Mouse (Mus musculus) kidney, adult 8-10 months (tissue): ENCODE data around the gene Olfr522.

ENCODE experiments used
- DNase-seq, 2 experiments: peaks; one replicate each; pipeline ENCODE4 v3.0.0; 2022

The Olfr522 gene

DNA sequence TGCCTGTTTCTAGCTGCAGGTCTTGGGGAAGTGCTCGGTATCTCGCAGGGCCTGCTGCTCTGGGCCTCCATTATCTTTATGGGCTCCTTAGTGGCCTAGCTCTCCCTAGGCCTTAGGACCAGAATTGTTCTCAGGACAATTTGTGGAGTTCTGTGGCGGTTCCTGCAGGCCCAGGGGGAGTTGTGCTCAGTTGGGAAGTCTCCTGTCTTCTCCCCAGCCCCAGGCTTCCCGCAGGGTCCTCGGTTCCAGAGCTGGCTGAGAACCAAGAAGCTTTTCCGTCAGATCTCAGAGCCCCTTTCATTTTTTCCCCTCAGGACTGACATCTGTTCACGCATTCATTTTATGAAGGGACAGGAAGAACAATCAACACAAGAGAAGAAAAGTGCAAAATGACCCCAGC, at the start of gene Olfr522:
Gene Olfr522, minus strand, starts transcription at position 101 of the 400 bp plus-strand sequence.
- no peak for DNase-seq

DNA sequence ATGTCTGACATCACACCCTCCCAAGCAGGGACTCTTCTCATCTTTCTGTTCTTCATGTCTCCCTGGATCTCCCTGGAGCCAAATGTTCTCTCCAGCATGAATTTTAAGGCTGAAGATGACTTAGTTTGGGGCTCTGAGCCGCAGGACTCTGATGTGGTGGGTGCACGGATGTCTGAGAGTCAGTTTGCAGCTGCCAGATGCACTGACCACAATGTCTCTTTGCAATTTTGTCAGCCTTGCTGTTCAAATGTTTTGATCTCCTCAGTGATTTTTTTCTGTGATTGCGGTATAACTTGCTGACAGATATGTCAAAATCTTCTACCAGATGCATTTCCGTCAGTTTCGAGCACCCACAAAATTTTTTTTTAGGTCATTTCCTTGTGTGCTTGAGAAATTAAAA, 49.3 kb upstream of the Olfr522 start:
- DNase-seq = no peak

DNA sequence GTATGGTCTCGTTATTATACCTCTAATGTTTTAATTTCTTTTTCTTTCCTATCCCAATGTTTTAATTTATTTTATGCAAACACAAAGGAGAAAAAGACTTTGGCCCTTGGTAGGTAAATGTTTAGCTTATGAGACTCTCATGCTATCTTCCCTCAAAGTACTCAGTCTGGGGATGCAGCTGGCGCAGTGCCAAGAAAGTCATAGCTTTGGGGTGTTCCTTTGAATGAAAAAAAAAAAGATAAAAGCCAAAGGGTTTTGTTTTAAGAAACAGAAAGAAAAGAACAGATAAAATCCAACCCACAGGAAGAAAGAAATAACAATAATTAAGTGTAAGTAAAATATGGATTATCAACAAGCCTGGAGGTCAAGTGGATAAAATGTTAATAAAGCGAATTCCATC, 44.1 kb upstream of the Olfr522 start:
- DNase-seq = peak in 1 of 2 experiments; percentile 25

DNA sequence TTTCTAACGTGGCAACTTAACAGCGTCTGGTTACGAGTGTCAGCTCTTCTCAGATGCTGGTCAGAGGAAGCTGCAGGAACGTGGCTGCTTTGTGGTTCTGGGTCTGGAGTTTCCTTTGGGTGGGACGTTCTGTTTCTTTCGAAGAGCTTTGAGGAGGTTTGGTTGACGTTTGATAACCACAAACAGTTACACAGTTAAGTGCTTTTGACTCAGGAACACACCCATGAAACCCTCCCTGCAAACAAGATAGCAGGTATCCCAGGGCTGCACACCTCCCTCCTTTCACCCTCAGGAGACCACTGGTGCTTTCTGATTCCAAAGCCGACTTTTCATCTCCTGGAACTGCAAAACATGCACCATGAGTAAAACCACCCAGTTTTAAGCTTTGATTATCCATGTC, 43.6 kb upstream of the Olfr522 start:
- no peak for DNase-seq

DNA sequence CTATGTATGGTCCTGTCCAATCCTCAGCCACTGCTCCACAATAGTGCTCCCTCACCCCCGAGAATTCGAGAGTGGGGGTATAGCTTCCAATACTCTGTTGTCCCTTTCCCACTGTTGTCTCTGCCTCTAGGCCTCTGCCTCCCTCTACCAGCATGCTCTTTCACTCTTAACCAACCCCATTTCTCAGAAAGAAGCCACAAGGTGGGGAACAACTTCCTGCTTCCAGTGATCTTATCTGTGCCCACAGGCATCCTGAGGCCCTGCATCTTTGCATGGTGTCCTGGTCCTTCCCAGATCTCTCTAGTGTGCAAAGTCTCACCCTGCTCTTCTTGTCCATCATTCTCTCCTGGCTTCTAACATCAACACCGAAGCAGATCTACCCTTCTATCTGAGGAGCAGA, 42.3 kb upstream of the Olfr522 start:
- DNase-seq = no peak

DNA sequence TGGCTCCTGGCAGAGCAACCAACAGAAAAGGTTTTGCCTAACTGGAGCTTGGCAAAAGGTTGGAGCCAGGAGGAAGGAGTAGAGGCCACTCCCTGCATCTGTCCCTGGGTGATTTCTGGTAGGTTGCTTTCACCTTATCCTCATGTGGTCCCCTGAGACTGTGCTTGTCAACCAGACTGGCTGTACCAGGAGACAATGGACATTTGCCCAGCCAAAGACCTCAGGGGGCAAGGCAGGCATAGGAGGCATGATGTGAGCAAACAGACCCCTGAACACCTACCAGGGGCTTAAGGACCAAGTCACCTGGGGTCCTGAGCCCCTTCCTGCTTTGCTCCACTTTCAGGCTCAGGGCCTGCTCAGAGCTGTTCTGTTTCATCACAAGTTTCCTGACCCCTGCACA, 41.3 kb upstream of the Olfr522 start, which contains the start of gene Olfr524:
Gene Olfr524, minus strand, starts transcription at position 101 of the 400 bp plus-strand sequence.
- no peak for DNase-seq

DNA sequence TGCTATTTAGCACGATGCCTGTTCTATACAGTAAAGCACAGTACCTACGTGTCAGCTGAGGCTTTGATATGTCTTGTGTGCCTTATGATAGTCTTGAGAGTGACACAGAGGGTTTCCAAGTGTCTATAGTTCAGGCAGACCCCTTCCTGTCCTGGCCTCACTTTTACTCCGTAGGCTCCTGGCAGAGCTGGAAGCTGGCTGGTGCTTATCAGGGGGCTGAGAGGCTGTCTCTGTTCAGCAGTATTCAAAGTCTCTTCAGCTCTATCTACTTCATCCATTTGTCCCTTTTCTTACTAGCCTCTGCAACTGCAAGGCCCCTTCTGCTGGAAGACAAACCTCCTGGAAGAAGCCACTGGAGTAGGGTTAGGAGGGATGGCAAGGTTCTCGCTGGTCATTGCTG, 36.5 kb upstream of the Olfr522 start:
- DNase-seq = no peak

DNA sequence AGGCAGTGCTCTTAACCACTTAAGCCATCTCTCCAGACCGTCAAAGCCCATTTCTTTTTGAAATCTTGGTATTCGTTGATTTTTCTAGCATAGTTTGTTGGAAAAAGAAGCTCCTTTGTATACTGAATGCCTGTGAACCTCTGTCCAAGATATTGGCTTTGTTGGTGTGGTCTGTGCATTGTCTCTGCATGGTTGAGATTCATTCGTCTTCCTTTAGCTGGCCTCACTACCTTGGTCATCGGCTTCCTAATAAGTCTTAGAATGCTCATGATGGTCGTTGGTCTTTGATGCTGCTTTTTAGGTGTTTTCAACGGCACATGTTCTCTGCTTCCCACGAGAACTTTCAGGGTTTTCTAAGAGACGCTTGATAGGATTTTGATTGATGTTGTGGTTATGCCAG, 31.4 kb upstream of the Olfr522 start:
- no peak for DNase-seq

DNA sequence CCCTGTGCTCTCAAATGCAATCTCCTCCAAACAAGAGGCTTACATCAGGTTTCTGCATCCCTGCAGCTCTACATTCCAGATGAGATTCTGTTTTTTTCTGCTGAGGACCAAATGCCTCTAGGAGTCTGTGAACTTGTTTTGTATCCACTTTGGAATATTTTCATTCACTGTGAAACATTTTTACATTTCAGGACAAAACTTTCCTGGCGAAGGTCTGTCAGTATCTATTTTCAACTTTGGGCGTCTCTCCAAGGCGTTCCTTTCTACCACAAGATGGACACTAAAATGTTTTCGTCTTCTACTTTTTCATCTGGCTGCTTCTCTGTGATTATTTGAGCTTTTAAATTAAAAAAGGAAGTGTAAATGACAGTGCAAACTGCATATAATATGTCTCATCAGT, 29.5 kb upstream of the Olfr522 start:
- no peak for DNase-seq

DNA sequence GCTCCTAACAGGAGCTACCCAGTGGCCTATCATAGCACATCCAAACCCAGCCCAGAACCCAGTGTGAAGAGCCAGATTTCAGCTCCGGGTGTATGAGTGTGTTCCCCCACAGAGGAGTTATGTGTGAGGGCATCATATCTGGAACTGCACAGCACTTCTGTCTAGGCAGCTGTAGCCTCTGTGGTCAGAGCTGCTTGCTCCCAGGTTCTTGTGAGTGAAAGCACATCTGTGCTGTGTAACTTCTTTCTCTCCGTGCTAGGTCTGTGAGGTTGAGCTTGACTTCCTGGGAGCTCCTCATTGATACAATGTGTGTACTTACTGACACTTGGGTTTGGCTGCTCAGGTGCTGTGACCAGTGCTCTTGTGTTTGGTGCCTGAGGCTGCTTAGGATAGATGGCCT, 28.3 kb upstream of the Olfr522 start:
- no peak for DNase-seq

DNA sequence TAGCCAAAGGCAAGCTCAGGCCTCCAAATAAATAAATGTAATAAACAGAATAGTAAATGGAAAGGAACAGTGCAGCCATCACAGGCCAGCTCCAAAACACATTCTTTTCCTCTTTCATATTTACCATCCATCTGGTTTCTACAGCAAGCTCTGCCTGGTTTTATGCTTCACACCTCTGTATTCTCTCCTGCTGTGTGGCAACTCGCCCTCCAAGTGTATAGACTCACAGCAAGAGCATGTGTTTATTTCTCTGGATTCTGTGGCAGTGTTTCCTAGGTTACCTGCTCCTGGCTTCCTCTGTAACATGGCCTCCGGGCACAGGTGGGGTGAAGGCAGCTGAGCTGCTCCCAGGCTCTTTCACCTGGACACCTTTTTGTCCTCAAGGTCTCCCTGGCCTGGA, 27.9 kb upstream of the Olfr522 start:
- no peak for DNase-seq

DNA sequence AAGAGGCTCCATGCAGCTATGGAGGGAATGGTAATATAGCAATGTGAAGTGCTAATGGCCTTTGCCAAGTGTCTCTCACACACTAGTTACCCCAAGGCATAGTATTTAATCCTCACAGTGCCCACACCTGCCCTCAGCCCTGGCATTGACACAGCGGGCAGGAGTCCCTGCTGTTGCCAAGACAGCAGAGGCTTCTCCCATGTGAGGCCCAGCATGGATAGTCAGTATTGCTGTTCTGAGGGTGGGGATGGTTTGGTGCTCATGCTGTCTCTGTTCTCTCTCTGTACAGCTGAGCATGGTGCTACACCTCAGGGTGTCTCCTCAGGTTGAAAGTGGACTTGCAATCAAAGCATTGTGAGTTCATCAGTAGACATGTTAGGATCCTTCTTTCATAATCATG, 25.9 kb upstream of the Olfr522 start:
- no peak for DNase-seq

DNA sequence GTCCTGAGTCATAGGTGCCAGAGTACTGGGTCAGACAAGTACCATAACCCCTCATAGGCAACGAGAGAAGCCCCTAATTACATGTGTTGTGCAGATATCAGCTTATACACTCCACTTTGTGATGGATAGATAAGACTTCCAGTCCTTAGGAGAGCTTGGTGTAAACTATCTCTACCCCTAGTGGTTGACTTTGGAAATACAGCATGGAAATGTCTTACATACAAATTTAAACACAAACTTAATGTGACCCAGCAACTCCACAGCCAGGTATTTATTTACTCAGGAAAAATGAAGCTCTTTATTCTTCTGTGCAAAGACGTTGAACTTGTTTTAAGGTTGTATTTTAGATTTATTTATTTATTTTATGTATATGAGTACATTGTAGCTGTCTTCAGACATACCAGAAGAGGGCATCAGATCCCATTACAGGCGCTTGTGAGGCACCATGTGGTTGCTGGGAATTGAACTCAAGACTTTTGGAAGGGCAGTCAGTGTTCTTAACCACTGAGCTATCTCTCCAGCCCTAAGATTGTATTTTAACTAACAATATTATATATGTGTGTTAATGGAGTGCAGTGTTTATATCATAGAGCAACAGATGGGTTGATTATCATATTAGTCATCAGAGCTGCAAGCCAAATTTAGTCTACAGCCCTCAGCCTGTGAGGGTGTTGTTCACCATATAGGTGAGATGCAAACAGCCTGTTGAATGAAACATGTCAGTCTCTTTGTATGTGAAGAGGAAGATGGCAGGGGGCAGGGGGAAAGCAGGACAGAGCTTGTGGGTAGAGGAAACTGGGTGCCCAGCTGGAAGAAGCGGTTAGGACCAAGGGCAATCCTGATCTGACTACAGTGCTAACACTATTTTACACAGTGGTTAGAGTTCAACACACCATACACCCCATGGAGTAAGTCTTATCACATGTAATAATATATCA, 24.1 kb upstream of the Olfr522 start:
- no peak for DNase-seq

DNA sequence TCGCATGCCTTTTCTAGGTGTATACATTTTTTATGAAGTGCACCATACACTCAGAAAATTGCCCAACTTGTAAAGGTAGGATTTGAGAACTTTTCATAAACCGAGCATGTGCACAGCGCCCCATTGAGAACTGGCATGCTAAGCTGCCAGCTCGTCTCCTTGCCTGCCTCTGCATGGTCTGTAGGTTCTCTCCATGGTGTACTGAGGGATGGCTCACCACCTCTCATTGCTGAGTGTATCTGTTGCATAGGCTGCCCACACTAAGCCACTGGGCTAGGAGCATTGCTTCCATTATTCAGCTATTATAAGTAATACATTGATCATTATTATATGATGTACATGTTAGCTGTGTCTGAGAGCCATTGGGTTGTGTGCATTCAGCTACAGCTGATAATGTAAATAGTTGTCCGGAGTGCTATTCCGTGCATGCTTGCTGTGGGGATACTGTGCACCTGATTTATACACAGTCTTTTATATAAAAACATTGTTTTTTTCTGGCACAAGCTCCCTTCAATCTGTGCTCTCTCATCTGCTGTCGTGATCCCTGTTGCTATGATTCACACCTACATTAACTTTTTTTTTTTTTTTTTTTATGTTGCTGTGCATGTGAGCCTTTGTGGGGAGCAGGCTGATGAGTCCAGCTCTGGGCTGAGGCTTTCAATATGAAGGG, 23.3 kb upstream of the Olfr522 start:
- no peak for DNase-seq

DNA sequence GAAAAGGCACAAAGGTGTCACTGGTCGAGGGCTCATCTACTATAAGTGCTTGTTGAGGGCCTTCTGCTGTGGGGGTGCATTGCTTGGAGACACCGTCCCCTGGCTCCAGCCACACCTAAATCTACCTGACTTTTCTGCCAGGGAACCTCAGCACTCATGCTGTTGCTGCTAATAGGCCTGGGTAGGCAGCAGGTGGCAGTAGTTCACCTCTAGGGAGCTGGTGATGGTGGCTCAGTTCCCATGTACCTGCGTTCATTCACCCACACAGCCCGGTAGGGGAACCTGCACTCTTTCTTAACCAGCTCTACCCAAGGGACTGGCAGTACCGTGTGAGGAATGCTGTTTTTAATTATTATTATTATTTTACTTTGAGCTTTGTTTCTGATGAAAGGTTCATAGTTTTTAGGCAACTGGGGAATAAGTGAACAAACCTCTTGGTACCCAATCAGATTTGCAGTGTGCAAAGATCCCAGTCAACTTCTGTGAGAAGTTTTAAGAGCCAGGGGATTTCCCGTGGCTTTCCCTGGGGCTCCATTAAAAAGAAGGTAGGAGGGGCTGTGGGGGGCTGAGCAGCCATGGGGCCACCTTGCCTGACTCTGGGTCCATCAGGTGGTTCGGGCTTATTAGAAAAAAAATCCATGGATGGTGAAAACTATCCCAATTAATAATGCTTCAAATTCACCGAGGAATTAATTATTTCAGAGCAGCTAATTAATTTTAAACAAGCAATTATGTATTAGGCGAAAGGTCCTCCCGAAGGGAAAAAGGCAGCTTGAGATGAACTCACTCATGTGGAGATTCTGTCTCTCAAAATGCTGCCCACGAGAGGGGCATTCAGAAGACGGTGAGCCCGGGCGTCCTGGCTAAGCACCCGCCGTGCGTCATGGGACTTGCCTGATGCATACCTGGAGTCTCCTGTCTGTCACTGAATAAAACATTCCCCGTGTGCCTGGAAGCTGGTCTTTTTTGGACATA, 22.4 kb upstream of the Olfr522 start:
- peak; percentile 68 to 82 for DNase-seq

DNA sequence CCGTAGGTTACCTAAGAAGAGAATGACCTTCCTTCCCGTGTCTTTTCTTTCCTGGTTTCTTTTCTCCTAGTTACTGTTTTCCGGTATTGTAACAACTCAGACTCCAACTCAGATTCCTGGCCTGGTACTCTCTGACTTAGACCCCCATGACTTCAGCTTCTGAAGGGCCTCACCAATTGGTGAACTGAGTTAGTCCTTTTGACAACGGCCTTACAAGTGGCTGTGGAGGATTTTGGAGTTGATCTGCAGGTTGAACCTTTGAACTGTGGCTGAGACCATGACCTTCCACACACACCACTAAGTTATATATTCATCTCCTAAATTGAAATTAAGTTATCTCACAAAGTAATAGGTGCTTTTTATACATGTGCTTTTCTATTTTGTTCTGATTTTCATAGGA, 19.6 kb upstream of the Olfr522 start:
- DNase-seq = peak in 1 of 2 experiments; percentile 28

DNA sequence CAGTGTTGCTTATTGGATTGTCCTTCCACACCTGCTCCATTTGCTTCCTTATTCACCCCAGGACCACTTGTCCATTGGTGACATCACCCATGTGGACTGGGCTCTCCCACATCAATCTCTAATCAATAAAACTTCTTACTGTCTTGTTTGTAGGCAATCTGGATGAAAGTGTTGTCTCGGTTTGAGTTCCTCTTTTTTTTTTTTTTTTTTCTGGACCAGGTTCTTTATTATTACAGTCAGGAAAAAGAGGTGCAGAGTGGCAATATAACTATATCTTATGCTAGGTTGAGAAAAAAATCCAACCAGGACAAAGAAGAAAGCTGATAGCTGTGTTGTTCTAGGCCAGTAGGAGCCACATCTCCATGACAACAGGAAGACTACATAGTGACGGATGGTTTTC, 16.1 kb upstream of the Olfr522 start:
- no peak for DNase-seq

DNA sequence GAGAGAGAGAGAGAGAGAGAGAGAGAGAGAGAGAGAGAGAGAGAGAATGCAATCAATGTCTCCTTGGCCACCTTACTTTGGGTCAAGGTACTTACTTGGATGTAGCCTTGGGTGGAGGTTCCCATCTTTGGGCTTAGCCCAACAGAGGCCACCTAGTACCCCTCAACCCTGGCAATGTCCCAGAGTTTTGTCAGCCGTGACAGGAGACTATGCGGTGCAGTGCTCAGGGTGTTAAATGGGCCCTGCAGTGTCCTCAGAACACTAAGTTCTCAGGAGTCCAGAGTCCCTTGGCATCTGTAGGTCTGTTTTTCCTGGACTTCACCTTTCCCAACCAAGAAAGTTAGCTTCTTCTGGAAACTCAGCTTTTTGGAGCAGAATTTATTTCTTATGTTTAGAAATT, 14.6 kb upstream of the Olfr522 start:
- peak; percentile 78 to 87 for DNase-seq

DNA sequence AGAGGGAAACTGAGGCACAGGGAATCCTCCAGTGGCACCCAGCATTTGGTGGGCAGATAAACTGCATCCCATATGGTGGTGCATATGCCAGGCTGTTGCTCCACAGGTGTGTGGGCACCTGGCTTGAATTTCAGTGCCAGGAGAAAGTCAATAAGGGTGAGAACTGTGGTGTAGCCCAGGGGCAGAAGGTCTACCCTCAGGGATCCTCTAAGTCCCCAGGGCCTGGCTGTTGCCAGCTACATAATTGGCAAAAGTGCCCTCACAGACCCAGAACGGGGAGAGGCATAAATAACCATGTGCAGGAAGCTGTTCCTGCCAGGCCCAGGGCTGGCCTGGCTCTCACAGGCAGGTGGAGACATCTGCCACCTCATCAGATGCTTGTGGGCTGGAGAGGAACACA, 8.4 kb upstream of the Olfr522 start, which contains the start of gene Olfr523:
Gene Olfr523, plus strand, starts transcription at position 282 of the 400 bp plus-strand sequence.
- no peak for DNase-seq

DNA sequence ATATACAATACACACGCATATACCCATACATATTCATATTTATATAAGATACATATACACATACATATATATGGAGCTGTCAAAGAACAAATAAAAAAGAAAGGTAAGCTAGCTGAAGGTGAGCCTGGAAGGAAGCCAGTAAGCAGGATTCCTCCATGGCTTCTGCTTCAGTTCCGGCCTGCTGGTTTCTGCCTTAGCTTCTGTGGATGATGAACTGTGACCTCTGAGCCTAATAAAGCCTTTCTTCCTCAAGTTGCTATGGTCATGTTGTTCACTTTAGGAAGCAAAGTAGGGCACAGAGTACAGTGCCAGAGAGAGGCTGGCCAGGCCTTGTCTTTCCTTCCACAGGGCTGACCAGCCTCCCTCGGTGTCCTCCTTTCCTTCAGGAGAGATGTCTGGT, 6.3 kb upstream of the Olfr522 start:
- DNase-seq = peak; percentile 34 to 54

DNA sequence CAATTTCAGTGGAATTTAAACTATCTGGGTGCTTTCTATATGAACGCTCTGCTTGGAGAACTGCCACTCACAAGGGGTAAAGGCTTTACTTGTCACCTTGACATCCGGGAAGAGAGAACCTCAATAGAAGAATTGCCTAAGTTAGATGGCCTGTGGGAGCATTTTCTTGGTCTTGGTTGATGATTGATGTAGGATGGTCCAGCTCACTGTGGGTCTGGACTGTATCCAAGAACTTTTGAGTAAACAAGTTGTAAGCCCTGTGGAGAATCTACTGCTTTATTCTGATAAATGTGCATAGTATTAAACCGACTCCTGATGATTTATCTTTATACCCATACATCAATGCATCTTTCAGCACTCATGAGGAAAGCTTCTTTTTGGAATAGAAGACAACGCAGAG, 4.8 kb upstream of the Olfr522 start:
- DNase-seq = peak in 1 of 2 experiments; percentile 31

DNA sequence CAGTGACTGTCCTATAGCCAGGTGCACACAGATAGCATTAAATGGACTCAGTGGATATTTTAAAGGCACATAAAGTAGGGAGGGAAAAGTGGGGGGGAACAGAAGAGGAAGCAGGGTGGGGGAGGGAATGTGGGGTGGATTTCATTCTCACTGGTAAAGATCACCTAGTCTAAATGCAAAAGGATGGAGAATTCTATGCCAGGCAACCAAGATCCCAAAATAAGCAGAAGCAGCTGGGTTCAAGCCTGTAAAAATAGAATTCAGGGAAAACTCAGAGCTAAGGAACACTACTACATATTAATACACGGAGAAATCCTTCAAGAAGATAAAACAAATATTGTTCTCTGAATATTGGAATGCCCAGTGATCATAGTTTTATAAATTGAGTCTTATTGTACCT, 3.4 kb upstream of the Olfr522 start:
- DNase-seq = no peak

DNA sequence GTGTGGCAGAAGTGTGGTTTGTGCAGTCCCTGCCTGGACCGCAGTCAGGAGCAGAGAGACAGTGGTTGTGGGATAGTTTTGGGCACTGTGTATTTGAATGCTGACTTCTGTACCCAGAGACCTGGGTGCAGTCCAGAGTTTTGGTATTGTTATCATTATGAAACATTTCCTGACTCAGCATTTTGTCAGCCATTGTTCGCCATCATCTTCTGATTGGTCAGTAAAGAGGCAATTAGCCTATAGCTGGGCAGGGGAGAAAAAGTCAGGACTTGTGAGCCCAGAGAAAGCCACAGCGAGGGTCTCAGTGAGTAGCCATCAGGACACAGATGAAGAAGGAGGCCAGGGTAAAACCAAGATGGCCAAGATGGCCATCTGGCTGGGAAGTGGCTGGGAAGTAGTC, 4.2 kb downstream of the Olfr522 start:
- DNase-seq = no peak
